Mouse (Mus musculus): ENCODE data around the gene Slmap. TPM values are rescaled to one million over a fixed set of nuclear protein-coding genes. Genes with fewer than 3 reads are reported as not detected.
"Not testable (repeated sequence)": the region's sequence is repeated elsewhere in the genome, so short reads cannot be mapped to it uniquely, and the experiment has no call there.

Slmap gene
- total RNA-seq, 4 experiments from 2014 or later = 242 to 367 (median 269) TPM

DNA sequence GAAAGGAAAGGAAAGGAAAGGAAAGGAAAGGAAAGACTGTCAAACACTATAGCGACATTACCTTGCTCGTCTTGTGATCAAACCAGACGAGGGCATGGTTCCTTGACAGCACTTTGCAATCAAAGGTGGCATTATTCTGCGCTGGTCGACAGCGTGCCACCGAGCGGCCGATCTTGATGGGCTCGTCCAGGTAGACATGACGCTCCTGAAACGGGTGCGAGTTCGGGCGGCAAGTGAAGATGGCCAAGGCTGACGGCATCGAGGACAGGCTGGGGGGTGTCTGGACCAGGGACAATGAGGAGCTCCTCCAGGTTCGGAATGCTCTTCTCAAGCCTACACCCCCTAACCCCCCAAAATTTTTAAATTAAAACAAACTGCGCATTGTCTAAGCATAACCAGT is 1.5 kb downstream of the Slmap start:
- no peak for DNase-seq (ENCODE audit: low spot score)

- DNase-seq (ENCODE audit: low spot score) = no peak
Observed at GRCm38 (mm10) chr14:26532752-26533151, 2.0 kb downstream of the Slmap start.

DNA sequence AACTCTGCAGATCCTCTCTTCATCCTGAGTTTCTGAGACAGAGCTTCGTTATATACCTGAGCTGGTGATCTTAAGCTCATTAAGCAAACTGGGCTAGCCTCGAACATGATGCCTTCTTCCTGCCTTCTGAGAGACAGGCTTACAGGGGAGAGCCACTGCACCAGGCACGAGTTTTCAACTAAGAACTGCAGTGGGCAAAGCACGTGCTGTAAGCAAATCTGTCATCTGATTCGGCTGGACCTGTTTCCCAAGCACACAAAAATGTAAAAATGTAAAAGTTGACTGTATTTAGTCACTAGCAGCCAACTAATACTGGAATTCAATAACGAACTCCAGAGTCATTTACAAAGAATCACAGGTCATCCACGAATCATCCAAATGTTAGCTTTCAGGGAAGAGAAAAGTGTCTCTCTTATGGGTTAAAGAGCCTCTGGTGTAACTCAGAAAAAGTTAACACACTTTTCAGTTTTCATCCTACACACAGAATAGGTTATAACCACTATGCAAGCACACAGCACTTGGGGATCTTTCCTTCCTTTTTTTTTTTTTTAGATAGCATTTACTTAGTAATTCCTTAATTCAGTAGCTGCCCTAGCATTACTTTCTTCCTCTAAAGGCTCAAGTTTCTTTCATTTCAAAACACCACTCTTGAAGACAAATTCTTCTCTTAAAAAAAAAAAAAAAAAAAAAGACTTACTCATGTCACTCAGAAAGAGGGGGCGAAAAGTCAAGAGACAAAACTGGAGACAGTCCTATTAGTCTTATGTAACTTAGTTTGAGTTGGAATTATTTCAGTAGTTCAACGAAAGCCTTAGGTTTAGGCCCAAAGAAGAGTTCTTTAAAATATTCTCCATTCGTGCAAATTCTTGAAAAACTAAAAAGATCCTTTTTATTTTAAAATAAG is 3.1 kb downstream of the Slmap start:
- no peak for DNase-seq (ENCODE audit: low spot score)

GRCm38 (mm10) chr14:26530350-26530749 is 4.4 kb downstream of the Slmap start:
- DNase-seq (ENCODE audit: low spot score) = no peak

DNA sequence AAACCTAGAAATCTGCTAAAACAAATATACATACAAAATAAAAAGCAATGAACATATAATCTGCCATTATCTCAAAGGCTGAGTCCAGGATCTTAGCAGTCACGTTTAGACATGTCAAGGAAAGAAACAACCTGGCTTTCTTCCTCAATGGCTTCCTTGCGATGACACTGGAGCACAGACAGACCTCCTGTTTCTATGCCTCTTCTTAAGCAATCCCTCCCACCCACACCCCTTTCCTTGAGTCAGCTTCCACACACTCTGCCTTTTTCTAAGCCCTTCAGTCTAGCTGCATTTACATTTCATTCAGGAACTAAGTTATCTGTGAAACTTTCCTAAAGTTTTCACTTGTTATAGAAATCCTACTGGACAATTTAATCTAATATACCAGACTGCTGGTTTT is 6.4 kb downstream of the Slmap start:
- no peak for DNase-seq (ENCODE audit: low spot score)

GRCm38 (mm10) chr14:26525955-26526354 is 8.8 kb downstream of the Slmap start:
- no peak for DNase-seq (ENCODE audit: low spot score)

DNA sequence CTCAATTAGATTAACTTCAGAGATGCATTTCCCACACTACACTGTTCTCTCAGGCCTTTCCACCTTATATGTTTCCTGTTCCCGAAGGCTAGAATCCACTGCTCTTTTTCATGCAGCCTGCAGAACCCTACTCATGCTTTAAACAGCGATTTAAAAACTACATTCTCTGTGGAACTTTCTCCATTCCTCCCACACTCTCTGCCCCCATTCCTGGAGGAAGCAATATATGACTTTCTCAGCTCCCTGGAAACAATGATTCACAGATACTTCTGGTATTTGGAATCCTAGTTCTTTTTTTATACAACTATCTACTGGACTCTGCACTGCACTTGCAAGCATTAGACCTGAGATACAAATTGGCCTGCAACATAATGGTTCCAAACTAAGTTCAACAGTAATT is 11.6 kb downstream of the Slmap start:
- DNase-seq (ENCODE audit: low spot score) = no peak

DNA sequence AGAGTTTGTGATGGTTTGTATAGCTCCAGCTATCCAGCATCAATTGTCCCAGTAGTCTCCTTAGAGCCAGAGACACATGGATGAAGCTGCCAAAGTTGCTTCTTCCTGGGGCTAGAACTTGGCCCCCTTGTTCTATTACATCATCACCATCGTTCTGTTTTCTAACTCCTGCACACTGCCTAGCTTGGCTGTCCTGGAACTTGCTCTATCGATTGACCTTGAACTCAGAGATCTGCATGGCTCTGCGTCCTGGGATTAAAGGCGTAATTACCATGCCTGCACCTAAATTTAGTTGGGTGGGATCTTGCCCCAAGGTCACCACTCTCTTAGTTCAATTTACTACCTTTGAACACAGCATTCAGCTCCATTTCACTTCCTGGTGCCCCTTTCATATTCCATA is 14.9 kb downstream of the Slmap start:
- DNase-seq (ENCODE audit: low spot score) = no peak

- no peak for DNase-seq (ENCODE audit: low spot score)
Observed at GRCm38 (mm10) chr14:26517843-26518242, 16.9 kb downstream of the Slmap start.

GRCm38 (mm10) chr14:26516232-26516631 is 18.5 kb downstream of the Slmap start:
- DNase-seq (ENCODE audit: low spot score) = not testable (repeated sequence)

DNA sequence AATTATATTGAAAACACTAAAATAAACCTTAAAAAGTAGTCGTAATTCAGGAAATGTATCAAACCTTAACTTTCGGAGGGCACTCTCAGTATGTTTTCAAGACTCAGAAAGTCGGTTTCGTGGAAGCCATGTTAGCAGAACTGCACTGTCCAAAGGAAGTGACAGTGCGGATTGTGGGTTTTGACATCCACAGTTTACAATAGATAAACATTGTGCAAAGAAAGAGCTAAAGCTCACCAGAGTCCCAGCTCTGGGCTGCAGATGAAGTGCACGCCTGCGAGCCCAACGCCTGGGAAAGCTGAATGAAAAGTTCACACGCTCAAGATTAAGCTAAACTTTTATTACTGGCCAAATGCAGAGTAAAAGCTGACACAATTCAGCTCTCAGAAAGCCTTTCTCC is 18.9 kb downstream of the Slmap start:
- DNase-seq (ENCODE audit: low spot score) = no peak

DNA sequence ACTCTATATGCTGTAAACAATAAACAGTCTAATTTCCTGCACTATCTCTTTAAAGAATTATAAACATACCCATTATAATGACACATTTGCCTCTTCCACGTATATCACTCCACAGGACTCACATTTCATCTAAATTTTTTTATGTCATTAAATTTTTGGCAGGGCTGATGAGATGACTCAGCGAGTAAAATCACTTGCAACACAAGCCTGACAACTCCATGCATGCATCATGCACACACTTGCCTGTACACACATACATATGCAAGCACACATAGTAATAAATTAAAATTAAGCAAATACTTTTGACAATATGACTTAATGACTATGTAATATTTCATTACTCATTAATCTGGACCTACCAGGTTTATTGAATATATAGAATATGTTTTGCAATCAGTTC is 24.2 kb downstream of the Slmap start:
- DNase-seq (ENCODE audit: low spot score) = no peak

DNA sequence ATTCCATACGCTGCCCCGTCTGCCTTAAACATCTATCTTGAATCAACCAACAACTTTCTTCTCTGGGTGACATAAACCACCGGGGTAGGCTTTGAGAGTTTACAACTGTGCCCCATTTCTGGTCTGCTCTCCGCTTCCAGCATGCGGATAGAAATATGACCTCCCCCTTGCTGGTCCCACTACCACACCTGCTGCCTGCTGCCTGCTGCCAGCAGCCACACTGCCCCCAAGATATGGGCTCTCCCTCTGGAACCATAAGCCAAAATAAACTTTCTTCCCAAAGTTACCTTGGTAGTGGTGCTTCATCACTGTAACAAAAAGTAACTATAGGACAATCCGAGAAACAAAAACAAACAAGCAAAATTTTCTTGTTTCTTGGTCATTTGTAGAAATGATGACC is 26.6 kb downstream of the Slmap start:
- DNase-seq (ENCODE audit: low spot score) = no peak

DNA sequence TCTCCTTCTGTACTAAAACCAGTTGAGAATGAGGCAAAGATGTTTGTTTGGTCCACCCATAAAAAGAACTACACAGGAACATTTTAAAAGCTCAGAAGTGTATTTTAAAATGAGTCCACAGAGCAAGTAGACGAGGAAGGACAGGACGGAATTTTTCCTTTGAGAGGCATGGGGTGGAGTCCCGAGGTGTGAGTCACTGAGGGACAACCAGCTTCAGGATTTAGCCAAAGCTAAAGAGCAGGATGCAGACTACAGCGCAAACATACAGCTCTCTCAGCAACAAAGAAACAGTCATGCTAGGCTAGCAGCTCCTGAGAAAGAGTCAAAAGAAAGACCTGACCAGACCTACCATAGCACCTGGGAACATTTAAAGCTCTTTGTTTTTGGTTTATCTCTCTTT is 27.4 kb downstream of the Slmap start:
- DNase-seq (ENCODE audit: low spot score) = no peak

DNA sequence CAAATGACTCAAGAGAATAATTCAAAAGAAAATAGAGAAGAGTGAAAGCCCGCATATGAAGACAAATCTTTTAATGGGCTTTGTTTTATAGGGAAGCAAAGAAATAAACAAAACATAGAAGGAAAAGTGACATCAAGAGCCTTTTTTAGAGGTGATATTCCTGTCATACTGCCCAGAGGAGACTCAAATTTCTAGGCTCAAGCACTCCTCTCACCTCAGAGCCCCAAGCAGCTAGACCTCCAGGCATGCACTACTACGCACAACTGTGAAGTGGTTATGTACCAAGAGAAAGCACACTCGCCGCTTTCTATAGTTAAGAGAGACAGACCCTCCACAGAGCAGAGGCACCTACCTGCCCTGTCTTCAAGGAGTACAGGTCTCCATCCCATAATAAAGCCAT is 30.2 kb downstream of the Slmap start:
- no peak for DNase-seq (ENCODE audit: low spot score)

GRCm38 (mm10) chr14:26500136-26500933 is 34.4 kb downstream of the Slmap start:
- no peak for DNase-seq (ENCODE audit: low spot score)

GRCm38 (mm10) chr14:26495021-26495420 is 39.7 kb downstream of the Slmap start:
- no peak for DNase-seq (ENCODE audit: low spot score)

DNA sequence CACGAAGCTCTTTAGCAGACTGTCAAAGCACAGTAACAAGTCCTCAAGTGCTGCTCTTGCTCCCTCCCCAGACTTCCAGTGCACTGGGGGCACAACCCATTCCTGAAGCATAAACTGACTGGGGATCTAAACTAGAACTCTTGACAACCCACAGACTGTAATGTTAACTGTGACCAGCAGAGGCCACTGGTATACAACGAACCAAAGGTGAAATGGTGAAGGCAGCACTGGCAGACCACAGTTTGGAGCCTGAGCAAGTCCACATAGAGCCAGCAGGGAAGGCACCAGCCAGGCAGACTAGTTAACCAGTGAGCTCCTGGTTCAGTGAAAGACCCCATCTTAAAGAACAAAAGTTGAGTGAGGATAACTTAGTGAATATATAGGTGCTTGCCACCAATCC is 43.6 kb downstream of the Slmap start:
- peak; percentile 77 for DNase-seq (ENCODE audit: low spot score)

GRCm38 (mm10) chr14:26488329-26489020 is 46.3 kb downstream of the Slmap start:
- DNase-seq (ENCODE audit: low spot score) = no peak

DNA sequence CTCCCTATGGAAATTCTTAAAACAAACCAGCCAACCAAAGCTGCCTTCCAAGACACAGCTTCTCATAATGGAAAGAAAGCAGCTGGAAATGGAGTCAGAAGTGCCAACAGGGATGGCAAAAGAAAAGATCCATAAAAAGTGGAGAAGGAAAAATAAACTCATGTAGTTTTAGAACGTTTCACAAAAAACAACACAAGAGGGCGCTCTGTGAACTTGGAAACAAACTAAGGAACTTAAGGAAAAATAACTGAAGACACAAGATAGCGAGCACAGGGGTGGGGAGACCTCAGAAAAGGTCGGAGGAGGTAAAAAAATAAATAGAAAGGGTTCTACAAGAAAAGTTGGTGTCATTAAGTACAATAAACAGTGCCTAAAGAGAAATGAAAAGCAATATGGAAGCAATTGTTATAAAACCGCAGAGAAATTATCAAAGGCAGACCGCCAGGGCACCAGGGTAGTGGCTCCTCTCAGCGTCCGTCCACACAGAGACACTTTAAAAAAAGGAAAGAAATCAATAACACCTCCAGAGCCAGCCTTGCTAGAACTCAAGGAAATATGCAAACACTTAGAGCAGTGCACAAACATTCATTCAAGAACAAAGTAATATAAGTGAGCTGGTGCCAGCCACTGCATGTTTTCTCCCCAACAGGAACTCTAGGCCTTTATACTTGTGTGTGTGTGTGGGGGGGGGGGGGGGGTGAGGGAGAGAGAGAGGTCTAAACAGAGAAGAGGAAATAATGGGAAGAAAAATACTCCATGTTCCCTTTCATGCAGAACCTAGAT is 48.1 kb downstream of the Slmap start:
- no peak for DNase-seq (ENCODE audit: low spot score)

DNA sequence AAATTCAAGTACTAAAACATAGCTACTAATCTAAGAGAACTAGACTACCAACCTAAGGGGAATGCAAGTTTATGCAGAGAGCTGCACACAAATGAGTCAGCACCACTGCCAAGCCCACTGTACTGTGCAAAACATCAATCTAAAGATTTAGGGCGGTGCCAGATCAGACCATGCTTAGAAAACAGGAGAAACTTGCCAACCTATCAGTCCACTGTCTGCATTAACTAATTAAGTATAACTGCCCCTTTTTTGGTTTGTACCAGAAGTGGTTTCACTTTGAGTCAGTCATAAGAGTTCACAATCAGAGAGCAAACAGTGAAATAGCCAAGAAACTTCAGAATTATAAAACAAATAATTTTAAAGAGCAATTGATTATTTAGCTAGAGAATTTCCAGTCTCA is 53.3 kb downstream of the Slmap start:
- DNase-seq (ENCODE audit: low spot score) = no peak
